Mouse (Mus musculus): ENCODE results near the gene Hist2h2bb. TPM values are rescaled to one million over a fixed set of nuclear protein-coding genes. Genes with fewer than 3 reads are reported as not detected.
"Not testable (repeated sequence)": the region's sequence is repeated elsewhere in the genome, so short reads cannot be mapped to it uniquely, and the experiment has no call there.

Gene Hist2h2bb
- polyA plus RNA-seq, 1 experiment from 2014 or later = 4.0 TPM

GRCm38 (mm10) chr3:96290727-96291126 is 21.2 kb downstream of the Hist2h2bb start:
- ATAC-seq (ENCODE audit: insufficient number of reproducible peaks, low FRiP score); H3K4me3 ChIP-seq; H3K4me1 ChIP-seq (replicated peaks); H3K4me2 ChIP-seq; H3K36me3 ChIP-seq; H3K9me3 ChIP-seq (replicated peaks); H3K9ac ChIP-seq; H3K27ac ChIP-seq (ENCODE audit: poor library complexity, severe bottlenecking): not testable (repeated sequence)
- peaks cover 18% of the 10 kb centered on the region for H3K27me3 ChIP-seq (replicated peaks)
- WGBS = 90% methylated on average over 3 of the region's 3 CpGs

- ATAC-seq (ENCODE audit: insufficient number of reproducible peaks, low FRiP score) = no peak
- Histone ChIP-seq H3K9me3 (replicated peaks) (peaks cover 6% of the 10 kb centered on the region; the same call in 1 of the 2 replicates), H3K9ac (no peak overlapping the region), H3K36me3 (no peaks in the 10 kb centered on the region), H3K27ac (ENCODE audit: poor library complexity, severe bottlenecking) (no peak overlapping the region), H3K4me1 (replicated peaks) (no peaks in the 10 kb centered on the region), H3K4me2 (no peak overlapping the region), H3K27me3 (replicated peaks) (0 out of 2 replicates have a peak, but pooled peaks cover 7% of the 10 kb centered on the region), H3K4me3 (no peak overlapping the region)
- WGBS = 55% methylated on average over 6 of the region's 6 CpGs
Measured at GRCm38 (mm10) chr3:96292641-96293040, 23.1 kb downstream of the Hist2h2bb start.

DNA sequence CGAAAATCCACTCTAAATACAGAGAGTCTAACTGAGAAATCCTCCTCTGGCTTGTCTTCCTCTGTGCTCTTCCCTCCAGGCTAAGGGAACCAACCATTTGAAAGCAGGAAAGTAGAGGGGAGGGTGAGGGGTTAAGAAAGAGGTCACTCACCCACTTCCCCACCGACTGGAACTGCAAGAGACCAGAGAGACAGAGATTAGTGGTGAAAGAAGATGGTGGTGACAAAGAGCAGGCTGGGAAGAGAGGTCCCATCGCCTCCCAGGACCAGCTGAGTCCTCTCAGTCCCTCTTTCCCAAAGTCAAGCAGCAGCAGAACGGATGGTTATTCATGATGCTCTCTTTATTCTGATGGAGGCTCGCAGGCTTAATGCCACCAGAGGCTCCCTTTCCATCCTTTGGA is 23.8 kb downstream of the Hist2h2bb start:
- ATAC-seq (ENCODE audit: insufficient number of reproducible peaks, low FRiP score) = no peak

DNA sequence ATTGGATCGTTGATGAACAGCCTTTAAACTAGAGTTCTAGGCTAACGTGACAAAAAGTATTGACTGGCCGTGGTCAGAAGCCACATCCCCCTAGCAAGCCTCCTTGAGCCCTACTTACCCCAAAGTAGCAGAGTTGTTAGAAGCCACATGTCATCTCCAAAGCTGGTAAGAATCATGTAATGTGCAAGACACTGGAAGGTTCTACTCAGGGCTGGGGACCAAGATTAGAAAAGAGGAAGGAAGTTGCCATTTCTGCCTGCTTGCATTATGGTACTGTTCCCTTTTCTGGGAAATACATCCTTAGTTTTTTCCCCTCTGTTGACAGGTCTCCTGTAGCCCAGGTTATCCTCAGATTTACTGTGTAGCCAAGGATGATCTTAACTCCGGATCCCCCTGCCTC is 24.2 kb downstream of the Hist2h2bb start, which contains the start of gene Fcgr1:
Gene Fcgr1 (minus strand): TSS at position 183 of the 400 bp plus-strand sequence.
- ATAC-seq (ENCODE audit: insufficient number of reproducible peaks, low FRiP score) = no peak
- Histone ChIP-seq H3K27ac (ENCODE audit: poor library complexity, severe bottlenecking) (no peak within 1 kb of the TSS), H3K4me3 (no peak within 1 kb of the TSS), H3K27me3 (replicated peaks) (0 out of 2 replicates have a peak, but pooled peaks cover 7% of the 10 kb centered on the region), H3K4me1 (replicated peaks) (no peaks in the 10 kb centered on the region), H3K9me3 (replicated peaks) (peaks cover 6% of the 10 kb centered on the region; the same call in 1 of the 2 replicates), H3K9ac (no peak within 1 kb of the TSS), H3K36me3 (no peaks in the 10 kb centered on the region), H3K4me2 (no peak within 1 kb of the TSS)
- 67% methylated on average over 4 of the region's 4 CpGs for WGBS

More for the DNA sequence above, 23.8 kb downstream of the Hist2h2bb start:
- Histone ChIP-seq H3K27ac (ENCODE audit: poor library complexity, severe bottlenecking) (no peak overlapping the region), H3K4me3 (no peak overlapping the region), H3K4me1 (replicated peaks) (no peaks in the 10 kb centered on the region), H3K9ac (no peak overlapping the region), H3K4me2 (no peak overlapping the region), H3K9me3 (replicated peaks) (peaks cover 6% of the 10 kb centered on the region; the same call in 1 of the 2 replicates), H3K36me3 (no peaks in the 10 kb centered on the region), H3K27me3 (replicated peaks) (0 out of 2 replicates have a peak, but pooled peaks cover 7% of the 10 kb centered on the region)
- 43% methylated on average over 5 of the region's 5 CpGs for WGBS

- H3K36me3 ChIP-seq = no peaks in the 10 kb centered on the region
- H3K27ac ChIP-seq (ENCODE audit: poor library complexity, severe bottlenecking) = no peak overlapping the region
- no peak for ATAC-seq (ENCODE audit: insufficient number of reproducible peaks, low FRiP score)
- peaks cover 6% of the 10 kb centered on the region; the same call in 1 of the 2 replicates for H3K9me3 ChIP-seq (replicated peaks)
- peaks cover 15% of the 10 kb centered on the region for H3K27me3 ChIP-seq (replicated peaks)
- H3K9ac ChIP-seq = no peak overlapping the region
- H3K4me2 ChIP-seq = no peak overlapping the region
- 88% methylated on average over 4 of the region's 4 CpGs for WGBS
- H3K4me3 ChIP-seq = no peak overlapping the region
- H3K4me1 ChIP-seq (replicated peaks) = no peaks in the 10 kb centered on the region
Measured at GRCm38 (mm10) chr3:96298360-96298759, 28.8 kb downstream of the Hist2h2bb start.

GRCm38 (mm10) chr3:96299562-96299961 is 30.0 kb downstream of the Hist2h2bb start:
- no peaks in the 10 kb centered on the region for H3K36me3 ChIP-seq
- ATAC-seq (ENCODE audit: insufficient number of reproducible peaks, low FRiP score) = no peak
- 92% methylated on average over 2 of the region's 2 CpGs for WGBS
- no peak overlapping the region for H3K4me2 ChIP-seq
- no peak overlapping the region for H3K9ac ChIP-seq
- no peak overlapping the region for H3K4me3 ChIP-seq
- H3K9me3 ChIP-seq (replicated peaks) = peaks cover 6% of the 10 kb centered on the region; the same call in 1 of the 2 replicates
- H3K4me1 ChIP-seq (replicated peaks) = no peaks in the 10 kb centered on the region
- no peak overlapping the region for H3K27ac ChIP-seq (ENCODE audit: poor library complexity, severe bottlenecking)
- H3K27me3 ChIP-seq (replicated peaks) = peaks cover 16% of the 10 kb centered on the region

- H3K4me1 ChIP-seq (replicated peaks) = no peaks in the 10 kb centered on the region
- 0 out of 2 replicates have a peak overlapping the region, but pooled peaks have one; percentile 45 for H3K9ac ChIP-seq
- H3K4me3 ChIP-seq = peak overlapping the region; percentile 39
- no peaks in the 10 kb centered on the region for H3K9me3 ChIP-seq (replicated peaks)
- WGBS = 65% methylated on average over 26 of the region's 26 CpGs
- ATAC-seq (ENCODE audit: insufficient number of reproducible peaks, low FRiP score) = no peak
- H3K4me2 ChIP-seq = peak overlapping the region; percentile 60
- peaks cover 22% of the 10 kb centered on the region for H3K27me3 ChIP-seq (replicated peaks)
- no peak overlapping the region for H3K27ac ChIP-seq (ENCODE audit: poor library complexity, severe bottlenecking)
- no peaks in the 10 kb centered on the region for H3K36me3 ChIP-seq
Measured at GRCm38 (mm10) chr3:96300706-96301529, 31.4 kb downstream of the Hist2h2bb start.

- H3K9me3 ChIP-seq (replicated peaks) = no peaks in the 10 kb centered on the region
- no peaks in the 10 kb centered on the region for H3K4me1 ChIP-seq (replicated peaks)
- no peak overlapping the region for H3K9ac ChIP-seq
- no peak overlapping the region for H3K4me3 ChIP-seq
- 79% methylated on average over 5 of the region's 5 CpGs for WGBS
- peaks cover 22% of the 10 kb centered on the region for H3K27me3 ChIP-seq (replicated peaks)
- H3K27ac ChIP-seq (ENCODE audit: poor library complexity, severe bottlenecking) = no peak overlapping the region
- ATAC-seq (ENCODE audit: insufficient number of reproducible peaks, low FRiP score) = no peak
- H3K36me3 ChIP-seq = no peaks in the 10 kb centered on the region
- H3K4me2 ChIP-seq = no peak overlapping the region
Measured at GRCm38 (mm10) chr3:96302076-96302475, 32.5 kb downstream of the Hist2h2bb start.

- Histone ChIP-seq H3K9ac (no peak overlapping the region), H3K4me2 (no peak overlapping the region), H3K9me3 (replicated peaks) (no peaks in the 10 kb centered on the region), H3K27ac (ENCODE audit: poor library complexity, severe bottlenecking) (no peak overlapping the region), H3K4me1 (replicated peaks) (no peaks in the 10 kb centered on the region), H3K27me3 (replicated peaks) (peaks cover 19% of the 10 kb centered on the region), H3K4me3 (no peak overlapping the region), H3K36me3 (no peaks in the 10 kb centered on the region)
- ATAC-seq (ENCODE audit: insufficient number of reproducible peaks, low FRiP score) = no peak
- 79% methylated on average over 9 of the region's 9 CpGs for WGBS
Measured at GRCm38 (mm10) chr3:96306506-96306905, 37.0 kb downstream of the Hist2h2bb start.

- H3K4me2 ChIP-seq = no peak overlapping the region
- H3K27ac ChIP-seq (ENCODE audit: poor library complexity, severe bottlenecking) = no peak overlapping the region
- H3K9ac ChIP-seq = no peak overlapping the region
- no peak overlapping the region for H3K4me3 ChIP-seq
- 0 out of 2 replicates have a peak, but pooled peaks cover 6% of the 10 kb centered on the region for H3K27me3 ChIP-seq (replicated peaks)
- ATAC-seq (ENCODE audit: insufficient number of reproducible peaks, low FRiP score) = no peak
- no peaks in the 10 kb centered on the region for H3K4me1 ChIP-seq (replicated peaks)
- H3K36me3 ChIP-seq = no peaks in the 10 kb centered on the region
- no peaks in the 10 kb centered on the region for H3K9me3 ChIP-seq (replicated peaks)
- WGBS = 48% methylated on average over 3 of the region's 3 CpGs
Measured at GRCm38 (mm10) chr3:96309441-96309840, 39.9 kb downstream of the Hist2h2bb start.

DNA sequence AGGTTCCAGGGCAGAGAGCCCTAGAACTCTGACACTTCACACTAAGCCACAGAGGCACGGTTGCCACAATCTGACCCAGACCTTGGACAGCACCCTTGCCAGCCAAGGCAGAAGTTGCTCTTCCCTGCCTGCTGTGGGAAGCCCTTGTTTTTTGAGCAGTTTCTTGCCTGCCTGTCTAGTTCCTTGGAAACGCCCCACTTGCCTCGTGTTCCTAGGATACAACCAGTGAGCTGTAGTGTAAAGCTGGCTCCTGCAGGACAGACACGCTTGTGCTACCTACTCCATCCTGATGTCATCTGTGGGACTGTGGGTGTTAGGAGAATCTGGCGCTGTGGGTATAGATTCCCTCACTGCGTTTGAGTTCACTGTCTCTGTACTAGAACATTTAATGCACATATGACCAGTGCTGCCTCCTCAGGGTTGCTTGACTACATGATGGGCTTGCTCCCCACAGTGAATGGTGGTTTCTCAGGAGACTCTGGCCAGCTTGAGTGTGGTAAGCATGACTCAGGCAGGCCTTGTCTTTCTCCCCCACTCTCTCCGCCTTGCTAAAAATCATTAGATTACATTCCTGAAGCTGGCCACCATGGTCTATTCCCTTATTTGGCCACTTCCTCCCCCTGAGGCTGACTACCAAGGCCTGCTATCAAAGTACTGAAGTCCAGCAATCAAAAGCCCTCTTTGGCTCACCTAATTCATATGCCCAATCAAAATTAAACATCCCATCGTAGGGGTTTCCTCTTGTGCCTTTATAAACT is 43.0 kb downstream of the Hist2h2bb start:
- ATAC-seq (ENCODE audit: insufficient number of reproducible peaks, low FRiP score) = no peak
- no peaks in the 10 kb centered on the region for H3K9me3 ChIP-seq (replicated peaks)

More for the DNA sequence above, 43.0 kb downstream of the Hist2h2bb start:
- H3K36me3 ChIP-seq = no peaks in the 10 kb centered on the region
- no peak overlapping the region for H3K27ac ChIP-seq (ENCODE audit: poor library complexity, severe bottlenecking)
- H3K9ac ChIP-seq = no peak overlapping the region
- H3K4me1 ChIP-seq (replicated peaks) = no peaks in the 10 kb centered on the region
- H3K27me3 ChIP-seq (replicated peaks) = no peaks in the 10 kb centered on the region
- no peak overlapping the region for H3K4me2 ChIP-seq
- no peak overlapping the region for H3K4me3 ChIP-seq
- WGBS = 52% methylated on average over 8 of the region's 8 CpGs
